Mouse (Mus musculus): ENCODE measurements around the gene Hist1h1d. TPM values are rescaled to one million over a fixed set of nuclear protein-coding genes. Genes with fewer than 3 reads are reported as not detected.

Gene Hist1h1d
- total RNA-seq, 2 experiments from 2014 or later = 3.5 TPM

DNA sequence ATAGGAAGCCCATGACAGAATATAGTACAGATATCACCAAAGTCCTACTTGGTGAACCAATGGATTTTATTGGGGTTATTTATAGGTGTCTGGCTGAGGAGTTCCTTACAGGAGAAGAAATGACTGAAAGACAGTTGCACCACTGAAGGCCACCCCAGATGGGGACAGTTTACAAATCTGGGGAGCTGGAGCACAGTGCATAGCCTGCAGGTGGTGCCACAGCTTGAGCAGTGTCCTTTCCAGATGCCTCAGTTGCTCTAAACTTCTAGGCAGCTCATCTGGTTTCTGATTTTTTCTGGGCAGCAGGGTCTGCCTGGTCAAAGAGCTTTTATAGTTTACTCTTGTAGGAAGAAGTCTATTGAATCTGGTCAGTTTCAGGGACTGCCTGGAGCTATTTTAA lies 56.8 kb downstream of the Hist1h1d start:
- TF ChIP-seq CTCF (IDR thresholded peaks at IDR 0.05) = no peak
- H3K4me3 ChIP-seq = no peak overlapping the region
- no peak for DNase-seq (ENCODE audit: extremely low spot score in 1 of 2, low spot score in 2 of 2)
- intact Hi-C loops (cut with DNase I) = no loop called here
- H3K27ac ChIP-seq = no peak overlapping the region

Small RNA genes lying within 50 kb of the gene (microRNA-seq; reads per million reads assigned to microRNA genes)
- gene Gm44297 (0 reads per million in 2 experiments), gene Gm44359 (0 reads per million in 2 experiments), gene Gm44394 (0 to 0.24 reads per million in 2 experiments), gene n-TStga1 (0 reads per million in 2 experiments)

Other genes starting within 250 kb of the Hist1h1d start
- gene Zfp322a, start 184.1 kb upstream of the Hist1h1d start, total RNA-seq (2021) = 10 to 100 TPM; 29.8 to 33.3 TPM
- 1 to 10 TPM; 8.9 to 9.8 TPM for gene Abt1, start 129.4 kb upstream of the Hist1h1d start, total RNA-seq (2021)
- gene Btn1a1, start 87.4 kb upstream of the Hist1h1d start, total RNA-seq (2021) = not detected
- 1 to 10 TPM in 1 of 2 experiments, under 1 TPM in 1; 0.65 to 1.4 TPM for gene Btn2a2, start 64.4 kb upstream of the Hist1h1d start, total RNA-seq (2021)
- 100 to 1,000 TPM; 289 to 340 TPM for gene Hist1h4h, start 22.2 kb upstream of the Hist1h1d start, total RNA-seq (2021)
- gene Hist1h2af, start 19.4 kb upstream of the Hist1h1d start, total RNA-seq (2021) = 1 to 10 TPM; 2.4 to 4.4 TPM
- 1 to 10 TPM; 2.6 to 5.1 TPM for gene Hist1h3g, start 17.8 kb upstream of the Hist1h1d start, total RNA-seq (2021)
- gene Hist1h2bh, start 9.9 kb upstream of the Hist1h1d start, total RNA-seq (2021) = under 1 TPM; 0.61 TPM
- gene Hist1h3f, start 9.2 kb upstream of the Hist1h1d start, total RNA-seq (2021) = 10 to 100 TPM; 12.9 to 15.5 TPM
- 100 to 1,000 TPM; 161 to 177 TPM for gene Hist1h4f, start 1.6 kb upstream of the Hist1h1d start, total RNA-seq (2021)
- 10 to 100 TPM; 40.1 to 50.4 TPM for gene Hist1h3e, start 9.1 kb downstream of the Hist1h1d start, total RNA-seq (2021)
- 1 to 10 TPM; 2.4 to 5.0 TPM for gene Hist1h2ae, start 18.0 kb downstream of the Hist1h1d start, total RNA-seq (2021)
- 10 to 100 TPM; 68.0 to 71.2 TPM for gene Hist1h2bg, start 18.1 kb downstream of the Hist1h1d start, total RNA-seq (2021)
- 10 to 100 TPM; 19.7 to 24.1 TPM for gene Hist1h2bf, start 20.9 kb downstream of the Hist1h1d start, total RNA-seq (2021)
- 1 to 10 TPM; 3.8 to 9.0 TPM for gene Hist1h2ad, start 21.1 kb downstream of the Hist1h1d start, total RNA-seq (2021)
- 1 to 10 TPM; 6.9 to 9.9 TPM for gene Hist1h3d, start 22.5 kb downstream of the Hist1h1d start, total RNA-seq (2021)
- 100 to 1,000 TPM; 141 to 157 TPM for gene Hist1h4d, start 28.3 kb downstream of the Hist1h1d start, total RNA-seq (2021)
- 1 to 10 TPM; 5.4 to 7.9 TPM for gene Hist1h2be, start 67.9 kb downstream of the Hist1h1d start, total RNA-seq (2021)
- 10 to 100 TPM; 53.2 to 57.3 TPM for gene Hist1h1e, start 69.3 kb downstream of the Hist1h1d start, total RNA-seq (2021)
- gene Hist1h2ac, start 130.7 kb downstream of the Hist1h1d start, total RNA-seq (2021) = 1 to 10 TPM; 2.1 to 2.7 TPM
- gene Hist1h2bc, start 130.9 kb downstream of the Hist1h1d start, total RNA-seq (2021) = 10 to 100 TPM; 27.0 to 29.1 TPM
- gene Hist1h1t, start 142.6 kb downstream of the Hist1h1d start, total RNA-seq (2021) = not detected
- gene Hist1h4c, start 145.2 kb downstream of the Hist1h1d start, total RNA-seq (2021) = 100 to 1,000 TPM; 103 TPM
- gene Hfe, start 157.6 kb downstream of the Hist1h1d start, total RNA-seq (2021) = 1 to 10 TPM; 2.4 to 3.1 TPM
- 10 to 100 TPM; 53.4 to 53.7 TPM for gene Hist1h1c, start 185.5 kb downstream of the Hist1h1d start, total RNA-seq (2021)
- 1 to 10 TPM; 1.0 to 1.3 TPM for gene Hist1h3c, start 192.3 kb downstream of the Hist1h1d start, total RNA-seq (2021)
- gene Hist1h2bb, start 193.5 kb downstream of the Hist1h1d start, total RNA-seq (2021) = 10 to 100 TPM; 12.3 to 19.0 TPM
- 10 to 100 TPM; 19.9 to 21.0 TPM for gene Hist1h2ab, start 197.9 kb downstream of the Hist1h1d start, total RNA-seq (2021)
- gene Hist1h3b, start 199.0 kb downstream of the Hist1h1d start, total RNA-seq (2021) = 1 to 10 TPM; 6.6 to 7.5 TPM
- gene Hist1h4b, start 203.8 kb downstream of the Hist1h1d start, total RNA-seq (2021) = 10 to 100 TPM; 62.5 to 93.5 TPM
- 10 to 100 TPM; 53.1 to 70.3 TPM for gene Hist1h4a, start 208.0 kb downstream of the Hist1h1d start, total RNA-seq (2021)
- 10 to 100 TPM; 31.1 to 37.0 TPM for gene Hist1h3a, start 209.1 kb downstream of the Hist1h1d start, total RNA-seq (2021)
- gene Hist1h1a, start 210.4 kb downstream of the Hist1h1d start, total RNA-seq (2021) = 10 to 100 TPM; 21.6 to 22.6 TPM
- not detected for gene Trim38, start 216.7 kb downstream of the Hist1h1d start, total RNA-seq (2021)

All from left cerebral cortex, adult 2 months (tissue).